Mouse (Mus musculus) embryonic facial prominence, embryonic 11.5 days (tissue): ENCODE data around the gene Ppm1h. TPM values are rescaled to one million over a fixed set of nuclear protein-coding genes. Genes with fewer than 3 reads are reported as not detected.

Experiments used
- ATAC-seq: fragments of 200-750 bp; cut with Nextera tagmentation; replicated peaks from 2 replicates; pipeline ENCODE4 v1.8.0; 2017; ENCODE audit warnings: low read depth; ENCODE audit not compliant: insufficient number of reproducible peaks, low FRiP score, low TSS enrichment
- DNase-seq: peaks from one replicate; pipeline ENCODE4 v3.0.0-alpha.2; 2015; ENCODE audit warnings: low spot score
- H3K27ac ChIP-seq: fragments of 300-500 bp; sonication (generic); replicated peaks from 2 replicates; pipeline ENCODE4 v1.5.1; 2014; ENCODE audit warnings: mild to moderate bottlenecking, low read depth, low read length, control low read depth
- H3K27me3 ChIP-seq: fragments of 300-500 bp; sonication (generic); 2 replicates; pipeline ENCODE4 v1.6.1; 2014; ENCODE audit warnings: mild to moderate bottlenecking, low read length, moderate library complexity, mixed read lengths; ENCODE audit not compliant: control insufficient read depth, insufficient read depth
- H3K36me3 ChIP-seq: fragments of 300-500 bp; sonication (generic); replicated peaks from 2 replicates; pipeline ENCODE4 v1.6.1; 2014; ENCODE audit warnings: low read depth, mild to moderate bottlenecking, low read length, moderate library complexity, mixed read lengths; ENCODE audit not compliant: control insufficient read depth, insufficient read depth
- H3K4me1 ChIP-seq: fragments of 300-500 bp; sonication (generic); 2 replicates; pipeline ENCODE4 v1.6.1; 2014; ENCODE audit warnings: low read length, mixed read lengths; ENCODE audit not compliant: control insufficient read depth, insufficient read depth
- H3K4me2 ChIP-seq: fragments of 300-500 bp; sonication (generic); 2 replicates; pipeline ENCODE4 v1.6.1; 2014; ENCODE audit warnings: low read depth, mild to moderate bottlenecking, control low read depth, low read length, moderate library complexity
- H3K4me3 ChIP-seq: fragments of 300-500 bp; sonication (generic); 2 replicates; pipeline ENCODE4 v1.5.1; 2014; ENCODE audit warnings: low read depth, low read length, control low read depth
- H3K9ac ChIP-seq: fragments of 300-500 bp; sonication (generic); replicated peaks from 2 replicates; pipeline ENCODE4 v1.6.1; 2014; ENCODE audit warnings: mild to moderate bottlenecking, control low read depth, low read length
- H3K9me3 ChIP-seq: fragments of 300-500 bp; sonication (generic); replicated peaks from 2 replicates; pipeline ENCODE4 v1.6.1; 2016; ENCODE audit warnings: mild to moderate bottlenecking, low read length, inconsistent platforms, mixed read lengths; ENCODE audit not compliant: control insufficient read depth
- WGBS: fragments of 180-500 bp; shearing (Covaris S2); extraction: QIAGEN DNeasy Blood & Tissue Kit; methylation state at CpG from one replicate; pipeline ENCODE4 v1.1.7; 2014; 5-methylcytosine and 5-hydroxymethylcytosine counted together
- polyA plus RNA-seq: library from polyadenylated mRNA; unstranded; fragments of >200 nt; fragmentation: Nextera tagmentation; extraction: Ambion mirVana; gene quantifications from 2 replicates; pipeline ENCODE4 v1.2.1, GENCODE M21; 2014

Gene Ppm1h
- polyA plus RNA-seq, 1 experiment from 2014 or later = 4.5 TPM

GRCm38 (mm10) chr10:122910798-122911225 is 232.2 kb downstream of the Ppm1h start:
- no peak for ATAC-seq
- Histone ChIP-seq H3K9me3 (no peaks in the 10 kb centered on the region), H3K36me3 (no peaks in the 10 kb centered on the region), H3K27me3 (no peaks in the 10 kb centered on the region), H3K9ac (peak overlapping the region; percentile 2; the same call in 1 of the 2 replicates), H3K27ac (peak overlapping the region; percentile 99), H3K4me2 (no peak overlapping the region), H3K4me1 (no peaks in the 10 kb centered on the region; the same call in 1 of the 2 replicates), H3K4me3 (no peak overlapping the region)
- DNase-seq = peak; percentile 62
- 33% methylated on average over 8 of the region's 8 CpGs for WGBS

- H3K4me2 ChIP-seq = peak overlapping the region; percentile 26
- no peaks in the 10 kb centered on the region for H3K9me3 ChIP-seq
Measured at GRCm38 (mm10) chr10:122911668-122912067, 233.1 kb downstream of the Ppm1h start.

GRCm38 (mm10) chr10:122912086-122912690 is 233.6 kb downstream of the Ppm1h start:
- Histone ChIP-seq H3K27ac (peak overlapping the region; percentile 99), H3K9me3 (no peaks in the 10 kb centered on the region), H3K4me3 (peak overlapping the region; percentile 16; the same call in 1 of the 2 replicates), H3K9ac (peak overlapping the region; percentile 50), H3K4me2 (peak overlapping the region; percentile 32), H3K36me3 (no peaks in the 10 kb centered on the region), H3K27me3 (no peaks in the 10 kb centered on the region), H3K4me1 (no peaks in the 10 kb centered on the region; the same call in 1 of the 2 replicates)
- DNase-seq (peak; percentile 68), ATAC-seq (0 out of 2 replicates have a peak, but pooled peaks have one; percentile 20)
- 13% methylated on average over 12 of the region's 12 CpGs for WGBS

More at GRCm38 (mm10) chr10:122911668-122912067, 233.1 kb downstream of the Ppm1h start:
- Histone ChIP-seq H3K27me3 (no peaks in the 10 kb centered on the region), H3K4me3 (no peak overlapping the region), H3K36me3 (no peaks in the 10 kb centered on the region), H3K4me1 (no peaks in the 10 kb centered on the region; the same call in 1 of the 2 replicates), H3K9ac (no peak overlapping the region), H3K27ac (peak overlapping the region; percentile 99)
- ATAC-seq = peak; percentile 86
- DNase-seq = peak; percentile 92
- WGBS = 30% methylated on average over 8 of the region's 8 CpGs

- peak; percentile 82 for ATAC-seq
- Histone ChIP-seq H3K4me3 (peak overlapping the region; percentile 16; the same call in 1 of the 2 replicates), H3K4me2 (peak overlapping the region; percentile 32), H3K27me3 (no peaks in the 10 kb centered on the region), H3K9ac (peak overlapping the region; percentile 50), H3K27ac (peak overlapping the region; percentile 99), H3K4me1 (no peaks in the 10 kb centered on the region; the same call in 1 of the 2 replicates), H3K9me3 (no peaks in the 10 kb centered on the region), H3K36me3 (no peaks in the 10 kb centered on the region)
- 7% methylated on average over 19 of the region's 19 CpGs for WGBS
- DNase-seq = peak; percentile 86
Measured at GRCm38 (mm10) chr10:122912701-122913368, 234.3 kb downstream of the Ppm1h start.

- Histone ChIP-seq H3K36me3 (no peaks in the 10 kb centered on the region), H3K4me2 (no peak overlapping the region; the same call in 1 of the 2 replicates), H3K4me3 (no peak overlapping the region), H3K9me3 (no peaks in the 10 kb centered on the region), H3K4me1 (no peaks in the 10 kb centered on the region; the same call in 1 of the 2 replicates), H3K27me3 (no peaks in the 10 kb centered on the region), H3K9ac (peak overlapping the region; percentile 50), H3K27ac (peak overlapping the region; percentile 99)
- ATAC-seq (no peak), DNase-seq (no peak)
- WGBS = 25% methylated on average over 11 of the region's 11 CpGs
Measured at GRCm38 (mm10) chr10:122913393-122913792, 234.8 kb downstream of the Ppm1h start.

GRCm38 (mm10) chr10:122915905-122916304 is 237.3 kb downstream of the Ppm1h start:
- no peak for DNase-seq
- Histone ChIP-seq H3K27me3 (no peaks in the 10 kb centered on the region), H3K27ac (0 out of 2 replicates have a peak overlapping the region, but pooled peaks have one; percentile 9), H3K9ac (no peak overlapping the region; the same call in 1 of the 2 replicates), H3K4me1 (no peaks in the 10 kb centered on the region; the same call in 1 of the 2 replicates), H3K4me2 (no peak overlapping the region), H3K36me3 (no peaks in the 10 kb centered on the region), H3K9me3 (no peaks in the 10 kb centered on the region), H3K4me3 (no peak overlapping the region)
- ATAC-seq = no peak
- 63% methylated on average over 8 of the region's 8 CpGs for WGBS

- Histone ChIP-seq H3K9me3 (no peaks in the 10 kb centered on the region), H3K4me1 (no peaks in the 10 kb centered on the region), H3K27me3 (no peaks in the 10 kb centered on the region), H3K4me2 (no peak overlapping the region), H3K27ac (no peak overlapping the region; the same call in 1 of the 2 replicates), H3K4me3 (no peak overlapping the region), H3K9ac (no peak overlapping the region), H3K36me3 (no peaks in the 10 kb centered on the region)
- ATAC-seq (no peak), DNase-seq (no peak)
- 92% methylated on average over 14 of the region's 14 CpGs for WGBS
Measured at GRCm38 (mm10) chr10:122917648-122918324, 239.2 kb downstream of the Ppm1h start.
